In genomic region chr11:113978318-113978717, GRCm38 (mm10) we compare ENCODE assay signal across 27 mouse cellular contexts.
"Had no signal": no experiment of that assay in that cellular context is flagged by ENCODE, and none has a peak within 500 bp of the region (broad histone marks: within the 10 kb centered on the region; RNA-seq: fewer than 3 reads in every experiment).

No protein-coding gene starts in this region.

- DNase-seq: cerebellum, adult 9-10 months; cerebellum, adult 9-11 months; cerebellum, postnatal 10 days; cerebellum, postnatal 14 days; cerebellum, postnatal 25 days; cerebellum, postnatal 36 days; embryo, embryonic 11 days; forebrain, postnatal 0 days; gastrocnemius, adult 2 months; gastrocnemius, postnatal 10 days; gastrocnemius, postnatal 14 days; gastrocnemius, postnatal 36 days; heart, adult 11 months; heart, adult 18-20 months; heart, adult 2 months had no signal

- H3K27ac ChIP-seq: embryonic facial prominence, embryonic 10.5 days; embryonic facial prominence, embryonic 12.5 days; embryonic facial prominence, embryonic 13.5 days; embryonic facial prominence, embryonic 15.5 days; forebrain, embryonic 10.5 days; forebrain, embryonic 12.5 days; forebrain, embryonic 13.5 days; forebrain, embryonic 15.5 days; gastrocnemius, adult 2 months; heart, adult 2 months; heart, embryonic 10.5 days had no signal

- H3K36me3 ChIP-seq: embryonic facial prominence, embryonic 10.5 days; embryonic facial prominence, embryonic 12.5 days; embryonic facial prominence, embryonic 13.5 days; embryonic facial prominence, embryonic 15.5 days; forebrain, embryonic 10.5 days; forebrain, embryonic 12.5 days; forebrain, embryonic 15.5 days; heart, embryonic 10.5 days had no signal

- H3K27me3 ChIP-seq: embryonic facial prominence, embryonic 12.5 days; embryonic facial prominence, embryonic 13.5 days; embryonic facial prominence, embryonic 15.5 days; forebrain, embryonic 15.5 days had no signal

- H3K4me3 ChIP-seq: embryonic facial prominence, embryonic 10.5 days; embryonic facial prominence, embryonic 12.5 days; embryonic facial prominence, embryonic 13.5 days; embryonic facial prominence, embryonic 15.5 days; erythroblast, embryonic 14.5 days; forebrain, embryonic 10.5 days; forebrain, embryonic 12.5 days; forebrain, embryonic 13.5 days; forebrain, embryonic 15.5 days; gastrocnemius, adult 2 months; heart, adult 2 months; heart, embryonic 10.5 days had no signal

- H3K9ac ChIP-seq: embryonic facial prominence, embryonic 12.5 days; embryonic facial prominence, embryonic 13.5 days; embryonic facial prominence, embryonic 15.5 days; forebrain, embryonic 12.5 days; forebrain, embryonic 13.5 days; forebrain, embryonic 15.5 days; forebrain, postnatal 0 days had no signal

- H3K9me3 ChIP-seq: embryonic facial prominence, embryonic 10.5 days; embryonic facial prominence, embryonic 12.5 days; embryonic facial prominence, embryonic 13.5 days; embryonic facial prominence, embryonic 15.5 days; forebrain, embryonic 10.5 days; forebrain, embryonic 12.5 days; forebrain, embryonic 13.5 days; forebrain, embryonic 15.5 days; heart, embryonic 10.5 days had no signal

- ATAC-seq: forebrain, embryonic 13.5 days; forebrain, embryonic 14.5 days; forebrain, embryonic 15.5 days; forebrain, embryonic 16.5 days; forebrain, postnatal 0 days had no signal
